9 mouse cellular contexts compared by ENCODE assay signal in the genomic region with DNA sequence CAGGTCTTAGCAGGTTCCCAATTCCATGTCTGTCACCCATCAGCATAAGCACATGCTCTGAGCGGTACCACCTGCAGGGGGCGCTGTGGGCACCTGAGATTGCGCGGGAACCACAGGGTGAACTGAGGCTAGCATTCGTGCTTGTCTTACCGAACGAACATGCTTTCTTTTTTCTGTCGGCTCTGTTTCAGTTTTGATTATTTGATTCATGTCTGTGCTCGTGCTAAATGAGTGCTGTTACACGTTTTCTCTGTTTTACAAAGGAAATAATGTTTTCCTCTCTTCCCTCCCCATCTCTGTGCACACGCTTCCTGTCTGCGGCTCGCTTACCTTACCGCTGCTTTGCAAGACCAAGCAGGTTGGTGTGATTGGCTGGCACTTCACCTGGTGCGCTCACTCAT. TPM values are rescaled to one million over a fixed set of nuclear protein-coding genes. Genes with fewer than 3 reads are reported as not detected.
DNase-seq lines count a peak whose midpoint lies in the region; ATAC-seq and TF ChIP-seq lines count a peak whose summit lies in the region.
"Had no signal": no experiment of that assay in that cellular context is flagged by ENCODE, and none has a peak within 500 bp of the region (broad histone marks: within the 10 kb centered on the region; RNA-seq: fewer than 3 reads in every experiment).

No protein-coding gene starts in this region.

- no peak overlapping the region for H3K27ac ChIP-seq in neural tube, embryonic 15.5 days (replicated peaks)
- H3K27ac ChIP-seq in lung, postnatal 0 days (ENCODE audit: low read length), result no peak overlapping the region
- H3K27ac ChIP-seq: limb, embryonic 12.5 days had no signal

- no peak overlapping the region for H3K4me2 ChIP-seq in neural tube, embryonic 15.5 days
- no peak overlapping the region for H3K4me2 ChIP-seq in lung, postnatal 0 days (replicated peaks; ENCODE audit: low read depth, low read length)
- H3K4me2 ChIP-seq: limb, embryonic 12.5 days had no signal

- H3K36me3 ChIP-seq in neural tube, embryonic 15.5 days, result peaks cover 80% of the 10 kb centered on the region
- 0 out of 2 replicates have a peak, but pooled peaks cover 4% of the 10 kb centered on the region for H3K36me3 ChIP-seq in lung, postnatal 0 days (ENCODE audit: insufficient read depth, low read length)
- H3K36me3 ChIP-seq in splenic B cell, adult 2 months (ENCODE audit: control insufficient read depth, insufficient read depth, low read length, poor library complexity, severe bottlenecking), result no peaks in the 10 kb centered on the region

- no peak for ATAC-seq in neural tube, embryonic 15.5 days (ENCODE audit: low FRiP score)
- no peak for ATAC-seq in lung, postnatal 0 days

- DNase-seq in cerebellum, postnatal 14 days, result peak; percentile 50 to 74
- no peak for DNase-seq in cerebellum, adult 9-10 months
- peak; percentile 44 for DNase-seq in neural tube, embryonic 10.5 days (ENCODE audit: extremely low spot score, low spot score)
- DNase-seq in c-Kit-positive CD71-positive TER-119-negative erythroid progenitor cells, embryonic 14.5 days (ENCODE audit: low read depth), result peak; percentile 82
- peak; percentile 20 to 44 for DNase-seq in heart, postnatal 10 days
- peak; percentile 27 for DNase-seq in lung, postnatal 0 days (ENCODE audit: low spot score)
- DNase-seq in splenic B cell, adult 2 months (ENCODE audit: low read depth, low spot score), result peak; percentile 77

- no peak overlapping the region for H3K9ac ChIP-seq in neural tube, embryonic 15.5 days (replicated peaks)
- no peak overlapping the region for H3K9ac ChIP-seq in lung, postnatal 0 days (replicated peaks; ENCODE audit: low read depth)
- H3K9ac ChIP-seq: limb, embryonic 12.5 days had no signal

- no peaks in the 10 kb centered on the region for H3K4me1 ChIP-seq in neural tube, embryonic 15.5 days
- no peaks in the 10 kb centered on the region for H3K4me1 ChIP-seq in lung, postnatal 0 days (ENCODE audit: insufficient read depth, low read depth, low read length)

- no peaks in the 10 kb centered on the region for H3K27me3 ChIP-seq in neural tube, embryonic 15.5 days (replicated peaks)
- H3K27me3 ChIP-seq in lung, postnatal 0 days (replicated peaks; ENCODE audit: insufficient read depth, low read length), result no peaks in the 10 kb centered on the region
- no peaks in the 10 kb centered on the region for H3K27me3 ChIP-seq in splenic B cell, adult 2 months (ENCODE audit: control insufficient read depth, insufficient read depth, low read length, poor library complexity, severe bottlenecking)
- H3K27me3 ChIP-seq: limb, embryonic 12.5 days had no signal

- no peak overlapping the region for H3K4me3 ChIP-seq in neural tube, embryonic 15.5 days (replicated peaks)
- no peak overlapping the region for H3K4me3 ChIP-seq in lung, postnatal 0 days (ENCODE audit: low read depth, low read length)
- H3K4me3 ChIP-seq: limb, embryonic 12.5 days had no signal

- WGBS in neural tube, embryonic 15.5 days, result 42% methylated on average over 15 of the region's 15 CpGs
- 43% methylated on average over 15 of the region's 15 CpGs for WGBS in lung, postnatal 0 days

- H3K9me3 ChIP-seq in neural tube, embryonic 15.5 days (replicated peaks), result no peaks in the 10 kb centered on the region
- no peaks in the 10 kb centered on the region for H3K9me3 ChIP-seq in lung, postnatal 0 days (ENCODE audit: low read length)
- H3K9me3 ChIP-seq: limb, embryonic 12.5 days had no signal

- no peak for TF ChIP-seq EP300 in lung, postnatal 0 days (IDR thresholded peaks at IDR 0.05)

- intact Hi-C loops in heart, postnatal 10 days (cut with DNase I), result no loop called here

- peak; percentile 76 for TF ChIP-seq CTCF in lung, postnatal 0 days (IDR thresholded peaks at IDR 0.05)

RNA-seq across cellular contexts. Expression of a gene that starts 23.2 kb away (rescaled TPM):
- 275 and 338 TPM in 2 replicates for polyA plus RNA-seq in neural tube, embryonic 15.5 days (2015; fragmentation: Nextera tagmentation; extraction: Ambion mirVana)
- 10 to 100 TPM; 12.3 to 14.4 TPM for total RNA-seq in heart, postnatal 10 days (2021)
- 39.4 and 39.9 TPM in 2 replicates for polyA plus RNA-seq in lung, postnatal 0 days (2015; fragmentation: Nextera tagmentation; extraction: Ambion mirVana)

RNA-seq across cellular contexts. Expression of a gene that starts 28.1 kb away (rescaled TPM):
- polyA plus RNA-seq in neural tube, embryonic 15.5 days (2015; fragmentation: Nextera tagmentation; extraction: Ambion mirVana), result 5.0 and 5.4 TPM in 2 replicates
- not detected for total RNA-seq in heart, postnatal 10 days (2021)
- 0.64 and 0.79 TPM in 2 replicates for polyA plus RNA-seq in lung, postnatal 0 days (2015; fragmentation: Nextera tagmentation; extraction: Ambion mirVana)

RNA-seq across cellular contexts. Expression of a gene that starts 44.1 kb away (rescaled TPM):
- polyA plus RNA-seq in neural tube, embryonic 15.5 days (2015; fragmentation: Nextera tagmentation; extraction: Ambion mirVana), result 0.20 TPM in 1 of 2 replicates, not detected in the other
- total RNA-seq in heart, postnatal 10 days (2021), result not detected
- not detected in 2 replicates for polyA plus RNA-seq in lung, postnatal 0 days (2015; fragmentation: Nextera tagmentation; extraction: Ambion mirVana)
- polyA plus RNA-seq: limb, embryonic 12.5 days had no signal
